Mouse (Mus musculus) CH12.LX (cell line): ENCODE results near the gene Mgat5. TPM values are rescaled to one million over a fixed set of nuclear protein-coding genes. Genes with fewer than 3 reads are reported as not detected.

ENCODE experiments used
- DNase-seq: peaks from one replicate; pipeline ENCODE4 v3.0.0-alpha.2; 2013; ENCODE audit errors: extremely low read depth
- H3K27ac ChIP-seq: 2 replicates; pipeline ENCODE4 v1.5.1; 2012; ENCODE audit warnings: low read depth, mild to moderate bottlenecking, control low read depth, moderate library complexity; ENCODE audit not compliant: insufficient read depth
- H3K27me3 ChIP-seq: replicated peaks from 2 replicates; pipeline ENCODE3; 2012; ENCODE audit warnings: inconsistent platforms
- H3K36me3 ChIP-seq, 2 experiments: replicated peaks in 1 of 2; 2 replicates each; pipeline versions ENCODE3 to v1.6.1; 2012; ENCODE audit warnings: inconsistent platforms in 1 of 2, low read length in 1 of 2, mild to moderate bottlenecking in 1 of 2, mixed read lengths in 1 of 2, moderate library complexity in 1 of 2; ENCODE audit not compliant: control insufficient read depth in 1 of 2, insufficient read depth in 1 of 2
- H3K4me1 ChIP-seq, 2 experiments: 2 replicates each; pipeline ENCODE4 v1.6.1; 2012; ENCODE audit warnings: inconsistent platforms in 1 of 2, moderate library complexity in 1 of 2; ENCODE audit not compliant: insufficient read depth in 2 of 2, control insufficient read depth in 1 of 2
- H3K4me2 ChIP-seq: 2 replicates; pipeline ENCODE4 v1.6.1; 2012; ENCODE audit warnings: low read depth, mild to moderate bottlenecking, control low read depth; ENCODE audit not compliant: poor library complexity, insufficient read depth, severe bottlenecking
- H3K4me3 ChIP-seq, 3 experiments: fragments of 150-350 bp in 1 of 3; sonication (generic) in 1 of 3; replicated peaks in 1 of 3; 2 replicates each; pipeline versions ENCODE3 to v1.5.1; 2011 to 2012; ENCODE audit warnings: low read depth in 2 of 3, low read length in 2 of 3, mild to moderate bottlenecking in 2 of 3, moderate library complexity in 2 of 3, control low read depth in 1 of 3, improper control_type of control experiment in 1 of 3, inconsistent platforms in 1 of 3, mixed read lengths in 1 of 3; ENCODE audit not compliant: poor library complexity in 1 of 3
- H3K79me2 ChIP-seq: replicated peaks from 2 replicates; pipeline ENCODE4 v1.6.1; 2012; ENCODE audit warnings: mild to moderate bottlenecking, moderate library complexity; ENCODE audit not compliant: control insufficient read depth, poor library complexity, insufficient read depth, severe bottlenecking; ENCODE audit errors: extremely low read depth
- H3K9ac ChIP-seq: 2 replicates; pipeline ENCODE4 v1.6.1; 2012; ENCODE audit warnings: low read depth, mild to moderate bottlenecking, control low read depth, moderate library complexity; ENCODE audit not compliant: insufficient read depth
- H3K9me3 ChIP-seq: replicated peaks from 2 replicates; pipeline ENCODE3; 2012; ENCODE audit warnings: low read length, inconsistent platforms, mixed read lengths
- BHLHE40 ChIP-seq: IDR thresholded peaks from 2 replicates; pipeline ENCODE4 v1.6.1; 2011; ENCODE audit warnings: mild to moderate bottlenecking, low read depth, low read length, improper control_type of control experiment
- CHD1 ChIP-seq: IDR thresholded peaks from 2 replicates; pipeline ENCODE4 v1.6.1; 2012; ENCODE audit warnings: low read depth, low read length, improper control_type of control experiment, inconsistent platforms
- CHD2 ChIP-seq: IDR thresholded peaks from 2 replicates; pipeline ENCODE4 v1.6.1; 2011; ENCODE audit warnings: low read length, improper control_type of control experiment
- CTCF ChIP-seq, 2 experiments: IDR thresholded peaks in 1 of 2; conservative IDR thresholded peaks in 1 of 2; 2 replicates each; pipeline ENCODE4 v1.5.1; 2011 to 2012; ENCODE audit warnings: low read depth in 2 of 2, low read length in 2 of 2, improper control_type of control experiment in 1 of 2, inconsistent platforms in 1 of 2, mild to moderate bottlenecking in 1 of 2, moderate library complexity in 1 of 2
- E2F4 ChIP-seq: IDR thresholded peaks from 2 replicates; pipeline ENCODE4 v1.6.1; 2011; ENCODE audit warnings: low read depth, low read length, improper control_type of control experiment; ENCODE audit not compliant: insufficient replicate concordance
- ELF1 ChIP-seq: IDR thresholded peaks from 2 replicates; pipeline ENCODE4 v1.6.1; 2014; ENCODE audit warnings: low read depth, mild to moderate bottlenecking, inconsistent platforms, low read length, improper control_type of control experiment
- EP300 ChIP-seq: IDR thresholded peaks from 2 replicates; pipeline ENCODE4 v1.6.1; 2011; ENCODE audit warnings: low read length, improper control_type of control experiment
- ETS1 ChIP-seq: conservative IDR thresholded peaks from 2 replicates; pipeline ENCODE4 v1.6.1; 2012; ENCODE audit warnings: low read depth, mild to moderate bottlenecking, inconsistent platforms, low read length, improper control_type of control experiment, moderate library complexity
- GABPA ChIP-seq: IDR thresholded peaks from 2 replicates; pipeline ENCODE4 v1.6.1; 2012; ENCODE audit warnings: low read depth, low read length, improper control_type of control experiment, inconsistent platforms; ENCODE audit not compliant: insufficient replicate concordance
- HCFC1 ChIP-seq: IDR thresholded peaks from 2 replicates; pipeline ENCODE4 v1.6.1; 2012; ENCODE audit warnings: low read depth, mild to moderate bottlenecking, inconsistent platforms, low read length, improper control_type of control experiment
- IRF4 ChIP-seq: IDR thresholded peaks from 2 replicates; pipeline ENCODE4 v1.6.1; 2014; ENCODE audit warnings: low read depth, mild to moderate bottlenecking, inconsistent platforms, low read length, improper control_type of control experiment
- JUN ChIP-seq: IDR thresholded peaks from 2 replicates; pipeline ENCODE4 v1.6.1; 2011; ENCODE audit warnings: low read depth, mild to moderate bottlenecking, low read length, improper control_type of control experiment, moderate library complexity; ENCODE audit not compliant: insufficient read depth
- JUND ChIP-seq: conservative IDR thresholded peaks from 2 replicates; pipeline ENCODE4 v1.6.1; 2011; ENCODE audit warnings: low read depth, low read length, improper control_type of control experiment
- KAT2A ChIP-seq: IDR thresholded peaks from 2 replicates; pipeline ENCODE4 v1.6.1; 2012; ENCODE audit warnings: low read length, improper control_type of control experiment, inconsistent platforms; ENCODE audit not compliant: insufficient replicate concordance
- MAFK ChIP-seq: IDR thresholded peaks from 2 replicates; pipeline ENCODE4 v1.6.1; 2011; ENCODE audit warnings: low read length, improper control_type of control experiment; ENCODE audit not compliant: insufficient replicate concordance
- MAX ChIP-seq: IDR thresholded peaks from 2 replicates; pipeline ENCODE4 v1.6.1; 2011; ENCODE audit warnings: low read length, improper control_type of control experiment
- MAZ ChIP-seq: IDR thresholded peaks from 2 replicates; pipeline ENCODE4 v1.6.1; 2012; ENCODE audit warnings: low read depth, mild to moderate bottlenecking, inconsistent platforms, low read length, improper control_type of control experiment, moderate library complexity
- MEF2A ChIP-seq: IDR thresholded peaks from 2 replicates; pipeline ENCODE4 v1.6.1; 2014; ENCODE audit warnings: low read depth, mild to moderate bottlenecking, inconsistent platforms, low read length, improper control_type of control experiment, borderline replicate concordance
- MXI1 ChIP-seq: IDR thresholded peaks from 2 replicates; pipeline ENCODE4 v1.6.1; 2011; ENCODE audit warnings: mild to moderate bottlenecking, low read depth, low read length, improper control_type of control experiment
- MYC ChIP-seq: IDR thresholded peaks from 2 replicates; pipeline ENCODE4 v1.6.1; 2011; ENCODE audit warnings: low read depth, mild to moderate bottlenecking, improper control_type of control experiment, low read length
- NELFE ChIP-seq: IDR thresholded peaks from 2 replicates; pipeline ENCODE4 v1.6.1; 2011; ENCODE audit warnings: low read depth, low read length, improper control_type of control experiment
- NRF1 ChIP-seq: IDR thresholded peaks from 2 replicates; pipeline ENCODE4 v1.6.1; 2014; ENCODE audit warnings: low read depth, mild to moderate bottlenecking, inconsistent platforms, low read length, improper control_type of control experiment, moderate library complexity
- PAX5 ChIP-seq: IDR thresholded peaks from 2 replicates; pipeline ENCODE4 v1.6.1; 2012; ENCODE audit warnings: low read length, inconsistent platforms, mixed read lengths
- POLR2A ChIP-seq: IDR thresholded peaks from 2 replicates; pipeline ENCODE4 v1.6.1; 2011; ENCODE audit warnings: low read depth, mild to moderate bottlenecking, improper control_type of control experiment, low read length
- POLR2AphosphoS2 ChIP-seq: IDR thresholded peaks from 2 replicates; pipeline ENCODE4 v1.6.1; 2011; ENCODE audit warnings: low read depth, low read length, improper control_type of control experiment
- RAD21 ChIP-seq: IDR thresholded peaks from 2 replicates; pipeline ENCODE4 v1.6.1; 2011; ENCODE audit warnings: low read depth, mild to moderate bottlenecking, low read length, improper control_type of control experiment, moderate library complexity
- RCOR1 ChIP-seq: conservative IDR thresholded peaks from 2 replicates; pipeline ENCODE4 v1.6.1; 2012; ENCODE audit warnings: low read depth, mild to moderate bottlenecking, inconsistent platforms, low read length, improper control_type of control experiment
- SIN3A ChIP-seq: IDR thresholded peaks from 2 replicates; pipeline ENCODE4 v1.6.1; 2012; ENCODE audit warnings: low read length, improper control_type of control experiment, inconsistent platforms
- SMC3 ChIP-seq: IDR thresholded peaks from 2 replicates; pipeline ENCODE4 v1.6.1; 2011; ENCODE audit warnings: low read depth, low read length, improper control_type of control experiment
- TBP ChIP-seq: conservative IDR thresholded peaks from 2 replicates; pipeline ENCODE4 v1.6.1; 2011; ENCODE audit warnings: low read depth, low read length, improper control_type of control experiment
- TCF12 ChIP-seq: IDR thresholded peaks from 2 replicates; pipeline ENCODE4 v1.6.1; 2014; ENCODE audit warnings: low read depth, mild to moderate bottlenecking, inconsistent platforms, low read length, improper control_type of control experiment
- UBTF ChIP-seq: IDR thresholded peaks from 2 replicates; pipeline ENCODE4 v1.6.1; 2012; ENCODE audit warnings: low read depth, mild to moderate bottlenecking, inconsistent platforms, low read length, improper control_type of control experiment, moderate library complexity
- USF1 ChIP-seq: IDR thresholded peaks from 2 replicates; pipeline ENCODE4 v1.6.1; 2014; ENCODE audit warnings: low read depth, mild to moderate bottlenecking, inconsistent platforms, low read length, improper control_type of control experiment
- USF2 ChIP-seq: conservative IDR thresholded peaks from 2 replicates; pipeline ENCODE4 v1.6.1; 2011; ENCODE audit warnings: low read depth, low read length, improper control_type of control experiment
- ZC3H11A ChIP-seq: IDR thresholded peaks from 2 replicates; pipeline ENCODE4 v1.6.1; 2012; ENCODE audit warnings: low read depth, mild to moderate bottlenecking, inconsistent platforms, low read length, improper control_type of control experiment
- ZKSCAN1 ChIP-seq: IDR thresholded peaks from 2 replicates; pipeline ENCODE4 v1.6.1; 2012; ENCODE audit warnings: low read depth, inconsistent platforms, low read length, improper control_type of control experiment, borderline replicate concordance
- ZMIZ1 ChIP-seq: IDR thresholded peaks from 2 replicates; pipeline ENCODE4 v1.6.1; 2012; ENCODE audit warnings: low read depth, mild to moderate bottlenecking, inconsistent platforms, low read length, improper control_type of control experiment
- ZNF384 ChIP-seq: IDR thresholded peaks from 2 replicates; pipeline ENCODE4 v1.6.1; 2012; ENCODE audit warnings: low read depth, low read length, improper control_type of control experiment, inconsistent platforms
- dilution Hi-C: fragments of 300-500 bp; cut with MboI; formaldehyde crosslinking; loops from 2 replicates; pipeline ENCODE4 v1.14.3; 2020; ENCODE audit warnings: low sequenced_read_pairs; ENCODE audit not compliant: extremely low pct_unique_long_range_greater_than_20kb, extremely low pct_ligation_motif_present
- in situ Hi-C: fragments of 300-500 bp; cut with MboI; formaldehyde crosslinking; loops from 3 replicates; pipeline ENCODE4 v1.14.3; 2019; ENCODE audit warnings: low sequenced_read_pairs, low pct_ligation_motif_present, low pct_unique_long_range_greater_than_20kb, mixed read lengths
- polyA plus RNA-seq: library from polyadenylated mRNA; unstranded; fragments of >175 nt; gene quantifications from 2 replicates; pipeline ENCODE4 v1.2.1, GENCODE M21; 2012; ENCODE audit warnings: low read depth; ENCODE audit not compliant: insufficient read length
- total RNA-seq, 2 experiments: library from RNA; depleted of rRNA; stranded (reverse); fragments of 300-350 nt in 1 of 2; fragments of >200 nt in 1 of 2; gene quantifications; 2 replicates each; pipeline ENCODE4 v1.2.3; 2012 to 2014

The Mgat5 gene
- total and polyA plus RNA-seq, 3 experiments, result 5.9 to 8.8 (median 6.6) TPM

GRCm38 (mm10) chr1:127442880-127443877 is 238.4 kb downstream of the Mgat5 start:
- DNase-seq, result peak; percentile 73
- Histone ChIP-seq H3K79me2 (no peaks in the 10 kb centered on the region), H3K27me3 (no peaks in the 10 kb centered on the region), H3K9ac (no peak overlapping the region; the same call in 1 of the 2 replicates), H3K9me3 (no peaks in the 10 kb centered on the region), H3K4me2 (peak overlapping the region; percentile 87), H3K36me3 (peaks cover 5 to 36% of the 10 kb centered on the region in 2 experiments), H3K27ac (peak overlapping the region; percentile 51; the same call in 1 of the 2 replicates), H3K4me1 (peaks cover 31 to 58% of the 10 kb centered on the region in 2 experiments), H3K4me3 (peak overlapping the region in 1 of 3 experiments; percentile 28)
- dilution Hi-C loops, result no loop called here
- TF ChIP-seq PAX5, result no peak
- TF ChIP-seq ZMIZ1, result no peak
- no peak for TF ChIP-seq RAD21
- no peak for TF ChIP-seq TBP
- peak; percentile 63 for TF ChIP-seq CHD2
- peak; percentile 51; the same call in 1 of the 2 replicates for TF ChIP-seq ELF1
- peak; percentile 57; the same call in 1 of the 2 replicates for TF ChIP-seq IRF4
- no peak for TF ChIP-seq UBTF
- no peak for TF ChIP-seq ZC3H11A
- TF ChIP-seq JUN, result no peak
- peak; percentile 61 for TF ChIP-seq SIN3A
- no peak for TF ChIP-seq USF2
- 0 out of 2 replicates have a peak, but pooled peaks have one; percentile 40 for TF ChIP-seq EP300
- no peak for TF ChIP-seq SMC3
- peak; percentile 38 for TF ChIP-seq MAX
- TF ChIP-seq NRF1, result no peak
- TF ChIP-seq ZKSCAN1, result no peak
- TF ChIP-seq MAFK, result no peak
- no peak for TF ChIP-seq RCOR1
- no peak for TF ChIP-seq USF1
- no peak for TF ChIP-seq KAT2A
- TF ChIP-seq GABPA, result no peak
- no peak for TF ChIP-seq HCFC1
- 0 out of 2 replicates have a peak, but pooled peaks have one; percentile 9 for TF ChIP-seq CHD1
- TF ChIP-seq MEF2A, result peak; percentile 53; the same call in 1 of the 2 replicates
- TF ChIP-seq ETS1, result peak; percentile 84
- no peak for TF ChIP-seq E2F4
- no peak for TF ChIP-seq MYC
- peak; percentile 73 for TF ChIP-seq BHLHE40
- no peak for TF ChIP-seq CTCF (conservative IDR thresholded peaks at IDR 0.05 in 1 of 2, IDR thresholded peaks at IDR 0.05 in 1 of 2; ENCODE audit: low read depth in 2 of 2, low read length in 2 of 2)
- no peak for TF ChIP-seq ZNF384
- TF ChIP-seq TCF12, result peak; percentile 76
- TF ChIP-seq POLR2A, result no peak
- no peak for TF ChIP-seq JUND
- no peak for TF ChIP-seq NELFE
- 0 out of 2 replicates have a peak, but pooled peaks have one; percentile 27 for TF ChIP-seq MAZ
- no peak for TF ChIP-seq POLR2AphosphoS2
- peak; percentile 20 for TF ChIP-seq MXI1
- in situ Hi-C loops, result no loop called here
